Mouse (Mus musculus): Measurements from ENCODE around the gene Cnot4. TPM values are rescaled to one million over a fixed set of nuclear protein-coding genes. Genes with fewer than 3 reads are reported as not detected.
A peak's percentile ranks its signal among the peaks of the same experiment; 100 is the strongest.

The Cnot4 gene
- total RNA-seq, 1 experiment from 2014 or later, result 37.0 TPM

- no peak for ATAC-seq (replicated peaks; ENCODE audit: low read depth, poor library complexity, severe bottlenecking)
These were observed 71.1 kb downstream of the Cnot4 start for GRCm38 (mm10) chr6:35062446-35062845.

GRCm38 (mm10) chr6:35043127-35043526 lies 90.4 kb downstream of the Cnot4 start:
- ATAC-seq (replicated peaks; ENCODE audit: low read depth, poor library complexity, severe bottlenecking), result no peak

- ATAC-seq (replicated peaks; ENCODE audit: low read depth, poor library complexity, severe bottlenecking), result no peak
These were observed 100.2 kb downstream of the Cnot4 start for GRCm38 (mm10) chr6:35033341-35033740.

- ATAC-seq (replicated peaks; ENCODE audit: low read depth, poor library complexity, severe bottlenecking), result no peak
These were observed 100.8 kb downstream of the Cnot4 start for GRCm38 (mm10) chr6:35032704-35033103.

GRCm38 (mm10) chr6:35030811-35031210 lies 102.7 kb downstream of the Cnot4 start:
- no peak for ATAC-seq (replicated peaks; ENCODE audit: low read depth, poor library complexity, severe bottlenecking)

GRCm38 (mm10) chr6:35030226-35030625 lies 103.3 kb downstream of the Cnot4 start:
- no peak for ATAC-seq (replicated peaks; ENCODE audit: low read depth, poor library complexity, severe bottlenecking)

GRCm38 (mm10) chr6:35028023-35028422 lies 105.5 kb downstream of the Cnot4 start:
- no peak for ATAC-seq (replicated peaks; ENCODE audit: low read depth, poor library complexity, severe bottlenecking)

GRCm38 (mm10) chr6:35027257-35027656 lies 106.3 kb downstream of the Cnot4 start:
- ATAC-seq (replicated peaks; ENCODE audit: low read depth, poor library complexity, severe bottlenecking), result no peak

GRCm38 (mm10) chr6:35016624-35017023 lies 116.9 kb downstream of the Cnot4 start:
- 0 out of 2 replicates have a peak, but pooled peaks have one; percentile 42 for ATAC-seq (replicated peaks; ENCODE audit: low read depth, poor library complexity, severe bottlenecking)

GRCm38 (mm10) chr6:35011953-35012352 lies 121.6 kb downstream of the Cnot4 start:
- ATAC-seq (replicated peaks; ENCODE audit: low read depth, poor library complexity, severe bottlenecking), result no peak

- no peak for ATAC-seq (replicated peaks; ENCODE audit: low read depth, poor library complexity, severe bottlenecking)
These were observed 122.8 kb downstream of the Cnot4 start for GRCm38 (mm10) chr6:35010705-35011104.

- ATAC-seq (replicated peaks; ENCODE audit: low read depth, poor library complexity, severe bottlenecking), result no peak
These were observed 131.3 kb downstream of the Cnot4 start for GRCm38 (mm10) chr6:35002261-35002669.

- no peak for ATAC-seq (replicated peaks; ENCODE audit: low read depth, poor library complexity, severe bottlenecking)
These were observed 134.4 kb downstream of the Cnot4 start for GRCm38 (mm10) chr6:34999101-34999500.

GRCm38 (mm10) chr6:34996496-34996895 lies 137.0 kb downstream of the Cnot4 start:
- ATAC-seq (replicated peaks; ENCODE audit: low read depth, poor library complexity, severe bottlenecking), result no peak

- peak; percentile 93 for ATAC-seq (replicated peaks; ENCODE audit: low read depth, poor library complexity, severe bottlenecking)
These were observed 138.3 kb downstream of the Cnot4 start for GRCm38 (mm10) chr6:34995265-34995681.

- ATAC-seq (replicated peaks; ENCODE audit: low read depth, poor library complexity, severe bottlenecking), result peak; percentile 61
These were observed 138.8 kb downstream of the Cnot4 start for GRCm38 (mm10) chr6:34994692-34995091.

GRCm38 (mm10) chr6:34989263-34989662 lies 144.3 kb downstream of the Cnot4 start:
- no peak for ATAC-seq (replicated peaks; ENCODE audit: low read depth, poor library complexity, severe bottlenecking)

GRCm38 (mm10) chr6:34988081-34988761 lies 145.3 kb downstream of the Cnot4 start, which contains the start of gene Slc23a4:
Slc23a4 (minus strand) TSS chr6:34988404.
- ATAC-seq (replicated peaks; ENCODE audit: low read depth, poor library complexity, severe bottlenecking), result peak; percentile 59

GRCm38 (mm10) chr6:34987085-34987645 lies 146.4 kb downstream of the Cnot4 start:
- ATAC-seq (replicated peaks; ENCODE audit: low read depth, poor library complexity, severe bottlenecking), result peak; percentile 65

GRCm38 (mm10) chr6:34980661-34981060 lies 152.9 kb downstream of the Cnot4 start:
- no peak for ATAC-seq (replicated peaks; ENCODE audit: low read depth, poor library complexity, severe bottlenecking)

GRCm38 (mm10) chr6:34979291-34979690 lies 154.2 kb downstream of the Cnot4 start:
- no peak for ATAC-seq (replicated peaks; ENCODE audit: low read depth, poor library complexity, severe bottlenecking)

All from common myeloid progenitor, adult 5-6 weeks (primary cell).